Mouse (Mus musculus) heart, postnatal 0 days (tissue): ENCODE results near the gene AU018091. TPM values are rescaled to one million over a fixed set of nuclear protein-coding genes. Genes with fewer than 3 reads are reported as not detected.

Experiments
- ATAC-seq: fragments of 200-750 bp; cut with Nextera tagmentation; 2 replicates; pipeline ENCODE4 v1.8.0; 2017; ENCODE audit warnings: low read depth, moderate number of reproducible peaks, moderate library complexity; ENCODE audit not compliant: insufficient read depth
- DNase-seq: peaks from one replicate; pipeline ENCODE4 v3.0.0-alpha.2; 2016; ENCODE audit warnings: low spot score
- H3K27ac ChIP-seq: fragments of 300-500 bp; sonication (generic); 2 replicates; pipeline ENCODE4 v1.5.1; 2014; ENCODE audit warnings: low read depth, mild to moderate bottlenecking
- H3K27me3 ChIP-seq: fragments of 300-500 bp; sonication (generic); 2 replicates; pipeline ENCODE4 v1.6.1; 2014; ENCODE audit warnings: low read length, mixed read lengths; ENCODE audit not compliant: control insufficient read depth, insufficient read depth
- H3K36me3 ChIP-seq: fragments of 300-500 bp; sonication (generic); replicated peaks from 2 replicates; pipeline ENCODE4 v1.6.1; 2014; ENCODE audit warnings: low read length, mixed read lengths; ENCODE audit not compliant: control insufficient read depth, insufficient read depth
- H3K4me1 ChIP-seq: fragments of 300-500 bp; sonication (generic); 2 replicates; pipeline ENCODE4 v1.6.1; 2014; ENCODE audit warnings: antibody characterized with exemption; ENCODE audit not compliant: control insufficient read depth, insufficient read depth
- H3K4me2 ChIP-seq: fragments of 300-500 bp; sonication (generic); 2 replicates; pipeline ENCODE4 v1.6.1; 2014; ENCODE audit warnings: low read depth, mild to moderate bottlenecking, low read length, moderate library complexity
- H3K4me3 ChIP-seq: fragments of 300-500 bp; sonication (generic); 2 replicates; pipeline ENCODE4 v1.5.1; 2014; ENCODE audit warnings: low read depth, low read length
- H3K9ac ChIP-seq: fragments of 300-500 bp; sonication (generic); replicated peaks from 2 replicates; pipeline ENCODE4 v1.6.1; 2014; ENCODE audit warnings: low read depth, low read length, mixed read lengths
- H3K9me3 ChIP-seq: fragments of 300-500 bp; sonication (generic); replicated peaks from 2 replicates; pipeline ENCODE4 v1.6.1; 2016; ENCODE audit warnings: low read length; ENCODE audit not compliant: control insufficient read depth
- CTCF ChIP-seq: IDR thresholded peaks from 2 replicates; pipeline ENCODE4 v1.5.1; 2016; ENCODE audit warnings: antibody characterized with exemption, control low read depth, low read depth
- EP300 ChIP-seq: IDR thresholded peaks from 2 replicates; pipeline ENCODE4 v1.6.1; 2016; ENCODE audit warnings: antibody characterized with exemption, low read depth
- WGBS: fragments of 180-500 bp; shearing (Covaris S2); extraction: QIAGEN DNeasy Blood & Tissue Kit; methylation state at CpG from one replicate; pipeline ENCODE4 v1.1.7; 2014; 5-methylcytosine and 5-hydroxymethylcytosine counted together
- polyA plus RNA-seq: library from polyadenylated mRNA; unstranded; fragments of >200 nt; fragmentation: Nextera tagmentation; extraction: Ambion mirVana; gene quantifications from 2 replicates; pipeline ENCODE4 v1.2.1, GENCODE M21; 2015
- total RNA-seq: library from RNA; depleted of rRNA; stranded (reverse); fragments of >200 nt; gene quantifications from 2 replicates; pipeline ENCODE4 v1.2.3, GENCODE M21; 2014; ENCODE audit warnings: low replicate concordance

AU018091 gene
- total and polyA plus RNA-seq, 2 experiments from 2014 or later: not detected

DNA sequence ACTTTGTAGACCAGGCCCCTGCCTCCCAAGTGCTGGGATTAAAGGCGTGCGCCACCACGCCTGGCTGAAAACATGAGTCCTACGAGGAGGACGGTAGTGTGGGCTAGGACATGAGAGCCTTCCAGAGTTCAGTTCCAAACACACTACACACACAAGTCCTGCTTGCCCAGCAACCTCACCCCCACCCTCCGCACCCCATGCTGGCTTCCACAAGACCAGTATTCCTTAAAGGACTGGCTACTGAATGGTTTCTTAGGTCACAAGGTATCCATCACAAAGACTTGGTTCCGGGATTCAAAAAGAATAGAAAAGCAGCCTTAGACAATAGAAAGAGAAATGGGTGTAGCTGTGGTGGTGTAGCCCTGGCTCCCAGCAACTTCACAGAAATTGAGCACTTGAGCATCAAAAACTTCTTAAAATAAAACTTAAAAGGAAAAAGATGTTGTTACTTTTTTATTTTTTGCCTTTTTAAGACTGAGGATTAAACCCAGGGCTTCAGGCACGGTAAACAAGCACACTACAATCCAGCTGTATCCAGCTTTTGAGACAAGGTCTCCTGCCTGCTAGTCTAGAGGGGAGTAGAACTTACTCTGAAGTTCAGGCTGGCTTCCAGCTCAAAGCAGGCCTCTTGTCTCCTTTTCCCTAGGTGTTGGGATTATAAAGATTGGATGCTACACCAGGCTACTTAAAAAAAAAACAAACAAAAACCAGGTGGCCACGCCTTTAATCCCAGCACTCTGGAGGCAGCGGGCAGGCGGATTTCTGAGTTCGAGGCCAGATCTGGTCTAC is 43.2 kb upstream of the AU018091 start:
- no peak for ATAC-seq
- H3K9ac ChIP-seq: no peak overlapping the region
- TF ChIP-seq EP300 (no peak), CTCF (no peak)
- 73% methylated on average over 12 of the region's 12 CpGs for WGBS
- no peaks in the 10 kb centered on the region for H3K4me1 ChIP-seq
- H3K36me3 ChIP-seq: no peaks in the 10 kb centered on the region
- no peaks in the 10 kb centered on the region for H3K27me3 ChIP-seq
- H3K4me2 ChIP-seq: no peak overlapping the region
- DNase-seq: no peak
- H3K27ac ChIP-seq: no peak overlapping the region
- H3K4me3 ChIP-seq: no peak overlapping the region
- no peaks in the 10 kb centered on the region for H3K9me3 ChIP-seq

DNA sequence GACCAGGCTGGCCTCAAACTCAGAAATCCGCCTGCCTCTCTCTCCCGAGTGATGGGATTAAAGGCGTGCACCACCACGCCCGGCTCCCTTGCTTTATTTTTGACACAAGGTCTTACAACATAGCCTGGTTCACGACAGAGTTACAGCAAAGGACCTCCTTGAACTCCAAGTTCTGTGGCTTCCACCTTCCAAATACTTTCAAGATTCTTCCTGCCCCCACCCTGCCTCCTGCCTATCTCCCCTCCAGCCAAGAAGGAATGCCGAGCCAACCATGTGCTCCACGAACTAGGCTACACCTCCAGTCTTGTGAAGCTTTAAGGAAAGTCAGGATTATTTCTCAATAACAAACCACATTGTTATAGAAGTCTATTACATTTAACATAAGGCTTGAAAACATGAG is 42.5 kb upstream of the AU018091 start:
- Histone ChIP-seq H3K4me1 (no peaks in the 10 kb centered on the region), H3K9me3 (no peaks in the 10 kb centered on the region), H3K27me3 (no peaks in the 10 kb centered on the region), H3K4me3 (no peak overlapping the region), H3K36me3 (no peaks in the 10 kb centered on the region), H3K27ac (no peak overlapping the region), H3K4me2 (no peak overlapping the region), H3K9ac (no peak overlapping the region)
- whole genome bisulfite sequencing: 72% methylated on average over 8 of the region's 8 CpGs
- ATAC-seq: no peak
- TF ChIP-seq CTCF (no peak), EP300 (no peak)
- no peak for DNase-seq

DNA sequence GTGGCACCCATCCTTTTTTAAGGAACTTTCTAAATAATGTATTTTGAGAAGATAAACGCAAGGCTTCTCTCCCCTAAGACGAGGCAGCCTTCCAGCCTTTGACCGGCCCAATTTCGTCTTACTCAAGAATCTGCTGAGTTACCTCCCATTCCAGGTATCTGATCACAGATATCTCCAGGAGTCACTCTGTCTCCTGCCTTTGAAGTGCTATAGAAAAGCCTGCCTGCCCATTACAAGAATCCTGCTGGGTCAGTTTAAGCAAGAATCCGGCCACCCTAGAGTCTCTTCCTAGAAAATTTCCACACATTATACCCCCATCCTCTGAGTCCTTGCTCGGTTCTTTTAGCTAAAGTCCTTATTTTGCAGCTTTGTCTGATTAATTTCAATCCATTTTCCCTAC is 41.6 kb upstream of the AU018091 start:
- H3K27ac ChIP-seq: no peak overlapping the region
- no peaks in the 10 kb centered on the region for H3K4me1 ChIP-seq
- no peaks in the 10 kb centered on the region for H3K36me3 ChIP-seq
- WGBS: 35% methylated on average over 6 of the region's 6 CpGs
- DNase-seq: no peak
- no peak overlapping the region for H3K4me3 ChIP-seq
- H3K9ac ChIP-seq: no peak overlapping the region
- TF ChIP-seq CTCF (no peak), EP300 (no peak)
- no peaks in the 10 kb centered on the region for H3K27me3 ChIP-seq
- no peak for ATAC-seq
- H3K4me2 ChIP-seq: no peak overlapping the region
- no peaks in the 10 kb centered on the region for H3K9me3 ChIP-seq

DNA sequence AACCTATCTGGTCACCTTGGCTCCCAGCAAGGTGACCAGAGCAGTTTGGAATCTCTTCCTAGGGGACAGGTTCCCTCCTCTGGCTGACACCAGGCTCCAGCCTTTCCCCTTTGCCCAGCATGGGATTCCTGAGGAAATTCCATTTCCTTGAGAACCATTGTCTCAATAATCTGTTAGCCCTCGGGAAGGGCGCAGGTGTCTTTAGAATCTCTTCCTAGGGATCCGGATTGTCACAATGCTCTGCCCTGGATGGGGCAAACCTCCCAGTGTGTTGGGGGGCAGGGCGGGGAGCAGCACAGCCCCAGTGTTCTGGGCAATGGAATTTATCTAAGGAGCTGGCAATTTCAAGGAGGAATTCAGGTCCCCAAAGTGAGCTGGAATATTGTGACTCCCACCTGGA is 37.5 kb upstream of the AU018091 start:
- Histone ChIP-seq H3K27me3 (no peaks in the 10 kb centered on the region), H3K4me1 (no peaks in the 10 kb centered on the region; the same call in 1 of the 2 replicates), H3K4me3 (no peak overlapping the region), H3K27ac (no peak overlapping the region), H3K36me3 (no peaks in the 10 kb centered on the region), H3K9ac (no peak overlapping the region), H3K4me2 (no peak overlapping the region), H3K9me3 (no peaks in the 10 kb centered on the region)
- DNase-seq: no peak
- 21% methylated on average over 4 of the region's 4 CpGs for WGBS
- TF ChIP-seq CTCF (no peak), EP300 (no peak)
- ATAC-seq: no peak

DNA sequence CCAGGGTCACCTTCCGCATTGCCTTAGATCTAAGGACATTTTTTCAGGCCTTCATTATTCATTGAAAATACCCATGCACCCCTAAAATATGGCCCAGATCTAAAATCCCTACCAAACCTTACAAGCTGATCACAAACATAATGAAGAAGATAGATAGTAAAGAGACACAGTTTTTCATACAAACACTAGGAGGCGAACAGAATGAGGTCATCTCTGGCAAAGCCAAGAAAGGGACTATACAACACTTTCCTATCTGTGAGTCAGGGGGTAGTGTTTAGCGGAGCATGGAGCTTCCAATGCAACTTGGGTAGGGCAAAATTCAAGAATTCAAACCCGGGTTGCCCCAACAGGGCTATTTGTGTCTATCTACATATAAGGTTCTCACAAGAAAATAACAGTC is 35.6 kb upstream of the AU018091 start:
- no peak for TF ChIP-seq EP300
- no peak for TF ChIP-seq CTCF
- DNase-seq (no peak), ATAC-seq (no peak)
- Histone ChIP-seq H3K4me2 (no peak overlapping the region), H3K27me3 (no peaks in the 10 kb centered on the region), H3K27ac (no peak overlapping the region), H3K9me3 (no peaks in the 10 kb centered on the region), H3K4me3 (no peak overlapping the region), H3K9ac (no peak overlapping the region), H3K36me3 (no peaks in the 10 kb centered on the region), H3K4me1 (no peaks in the 10 kb centered on the region; the same call in 1 of the 2 replicates)
- 72% methylated on average over 4 of the region's 4 CpGs for WGBS

DNA sequence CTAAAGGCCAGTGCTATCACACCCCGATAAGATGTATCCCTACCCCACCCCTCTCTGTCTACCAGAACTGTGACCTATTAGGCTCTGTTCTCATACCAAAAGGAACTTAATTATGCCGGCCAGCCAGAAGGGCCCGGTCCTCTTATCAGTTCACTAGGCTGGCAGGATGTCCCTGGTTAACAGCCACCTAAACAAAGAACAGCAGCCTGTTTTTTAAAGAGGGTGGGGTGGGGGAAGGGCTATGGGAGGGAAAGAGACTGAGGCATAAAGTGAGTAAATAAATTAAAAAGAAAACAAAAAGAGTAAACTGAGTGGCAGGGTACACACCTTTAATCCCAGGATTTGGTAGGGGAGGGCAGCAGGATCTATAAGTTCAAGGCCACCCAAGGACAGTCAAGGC is 34.9 kb upstream of the AU018091 start:
- Histone ChIP-seq H3K27me3 (no peaks in the 10 kb centered on the region), H3K4me2 (no peak overlapping the region), H3K4me1 (no peaks in the 10 kb centered on the region; the same call in 1 of the 2 replicates), H3K4me3 (no peak overlapping the region), H3K27ac (no peak overlapping the region), H3K36me3 (no peaks in the 10 kb centered on the region), H3K9me3 (no peaks in the 10 kb centered on the region), H3K9ac (no peak overlapping the region)
- DNase-seq (no peak), ATAC-seq (no peak)
- whole genome bisulfite sequencing: 3% methylated on average over 3 of the region's 3 CpGs
- no peak for TF ChIP-seq CTCF
